28 mouse cellular contexts compared by ENCODE assay signal in genomic region chr17:8778839-8779238, GRCm38 (mm10).
"Had no signal": no experiment of that assay in that cellular context is flagged by ENCODE, and none has a peak within 500 bp of the region (broad histone marks: within the 10 kb centered on the region; RNA-seq: fewer than 3 reads in every experiment).

No protein-coding gene starts in this region.

- H3K9me3 ChIP-seq: embryonic facial prominence, embryonic 10.5 days; embryonic facial prominence, embryonic 12.5 days; embryonic facial prominence, embryonic 13.5 days; embryonic facial prominence, embryonic 15.5 days; forebrain, embryonic 10.5 days; forebrain, embryonic 12.5 days; forebrain, embryonic 13.5 days; heart, embryonic 10.5 days; heart, embryonic 12.5 days had no signal

- H3K9ac ChIP-seq: embryonic facial prominence, embryonic 12.5 days; embryonic facial prominence, embryonic 13.5 days; embryonic facial prominence, embryonic 15.5 days; forebrain, embryonic 12.5 days; forebrain, embryonic 13.5 days; heart, embryonic 12.5 days had no signal

- H3K4me3 ChIP-seq: embryonic facial prominence, embryonic 10.5 days; embryonic facial prominence, embryonic 12.5 days; embryonic facial prominence, embryonic 13.5 days; embryonic facial prominence, embryonic 15.5 days; erythroblast, embryonic 14.5 days; forebrain, embryonic 10.5 days; forebrain, embryonic 12.5 days; forebrain, embryonic 13.5 days; gastrocnemius, adult 2 months; heart, adult 2 months; heart, embryonic 10.5 days; heart, embryonic 12.5 days had no signal

- H3K36me3 ChIP-seq: embryonic facial prominence, embryonic 10.5 days; embryonic facial prominence, embryonic 12.5 days; embryonic facial prominence, embryonic 13.5 days; embryonic facial prominence, embryonic 15.5 days; forebrain, embryonic 10.5 days; forebrain, embryonic 12.5 days; heart, embryonic 10.5 days; heart, embryonic 12.5 days had no signal

- H3K4me1 ChIP-seq: embryonic facial prominence, embryonic 10.5 days; embryonic facial prominence, embryonic 12.5 days; embryonic facial prominence, embryonic 13.5 days; embryonic facial prominence, embryonic 15.5 days; forebrain, embryonic 10.5 days; forebrain, embryonic 12.5 days; forebrain, embryonic 13.5 days; heart, embryonic 10.5 days; heart, embryonic 12.5 days had no signal

- ATAC-seq: forebrain, embryonic 13.5 days; forebrain, embryonic 14.5 days had no signal

- H3K4me2 ChIP-seq: embryonic facial prominence, embryonic 12.5 days; embryonic facial prominence, embryonic 13.5 days; embryonic facial prominence, embryonic 15.5 days; forebrain, embryonic 12.5 days; forebrain, embryonic 13.5 days; heart, embryonic 11.5 days; heart, embryonic 12.5 days had no signal

- H3K27ac ChIP-seq: embryonic facial prominence, embryonic 10.5 days; embryonic facial prominence, embryonic 12.5 days; embryonic facial prominence, embryonic 13.5 days; embryonic facial prominence, embryonic 15.5 days; forebrain, embryonic 10.5 days; forebrain, embryonic 12.5 days; forebrain, embryonic 13.5 days; gastrocnemius, adult 2 months; heart, adult 2 months; heart, embryonic 10.5 days had no signal

- H3K27me3 ChIP-seq: embryonic facial prominence, embryonic 12.5 days; embryonic facial prominence, embryonic 13.5 days; embryonic facial prominence, embryonic 15.5 days; forebrain, embryonic 12.5 days; forebrain, embryonic 13.5 days; heart, embryonic 12.5 days had no signal

- DNase-seq: cerebellum, adult 2 months; cerebellum, adult 8-10 months; cerebellum, adult 9-10 months; cerebellum, adult 9-11 months; cerebellum, postnatal 10 days; cerebellum, postnatal 14 days; cerebellum, postnatal 25 days; cerebellum, postnatal 36 days; embryo, embryonic 11 days; gastrocnemius, adult 2 months; gastrocnemius, postnatal 10 days; gastrocnemius, postnatal 14 days; gastrocnemius, postnatal 25 days; gastrocnemius, postnatal 36 days; heart, adult 18-20 months; heart, adult 2 months had no signal
